Mouse (Mus musculus) neural tube, postnatal 0 days (tissue): ENCODE measurements around the gene Acss1. TPM values are rescaled to one million over a fixed set of nuclear protein-coding genes. Genes with fewer than 3 reads are reported as not detected.

Experiments used
- polyA plus RNA-seq: library from polyadenylated mRNA; unstranded; fragments of >200 nt; fragmentation: Nextera tagmentation; extraction: Ambion mirVana; gene quantifications from 2 replicates; pipeline ENCODE4 v1.2.1, GENCODE M21; 2015

The Acss1 gene
- polyA plus RNA-seq, result 14.0 and 14.2 TPM in 2 replicates

GRCm38 (mm10) chr2:150667820-150668766 lies at the start of gene Acss1:
TSS of gene Acss1 (minus strand) at chr2:150668500.

GRCm38 (mm10) chr2:150689223-150689800 lies 21.0 kb upstream of the Acss1 start, which contains the start of gene Vsx1:
TSS of gene Vsx1 (minus strand) at chr2:150689360.

GRCm38 (mm10) chr2:150608087-150608799 lies 60.1 kb downstream of the Acss1 start, which contains the start of gene Apmap:
TSS of gene Apmap (minus strand) at chr2:150608567.

GRCm38 (mm10) chr2:150569847-150570590 lies 98.3 kb downstream of the Acss1 start, which contains the start of gene Cst7:
TSS of gene Cst7 (plus strand) at chr2:150570415.

Other genes with a start within 250 kb of the Acss1 start
- gene Zfp442, start 217.0 kb downstream of the Acss1 start, polyA plus RNA-seq, result 6.0 and 6.3 TPM in 2 replicates
- gene Zfp345, start 183.4 kb downstream of the Acss1 start, polyA plus RNA-seq, result 0.08 and 0.12 TPM in 2 replicates
- gene Cst7, start 98.1 kb downstream of the Acss1 start, polyA plus RNA-seq, result 0.31 and 0.56 TPM in 2 replicates
- 47.2 and 49.7 TPM in 2 replicates for gene Apmap, start 59.9 kb downstream of the Acss1 start, polyA plus RNA-seq
- 0.14 and 0.19 TPM in 2 replicates for gene Vsx1, start 20.9 kb upstream of the Acss1 start, polyA plus RNA-seq
- 75.2 and 82.5 TPM in 2 replicates for gene Entpd6, start 80.5 kb upstream of the Acss1 start, polyA plus RNA-seq
- gene Pygb, start 118.2 kb upstream of the Acss1 start, polyA plus RNA-seq, result 196 and 209 TPM in 2 replicates
- gene Abhd12, start 236.2 kb upstream of the Acss1 start, polyA plus RNA-seq, result 175 and 184 TPM in 2 replicates
- 6.4 and 7.5 TPM in 2 replicates for gene Gins1, start 236.9 kb upstream of the Acss1 start, polyA plus RNA-seq